Mouse (Mus musculus): ENCODE results near the gene Sde2.

GRCm38 (mm10) chr1:180904039-180904814 is 53.3 kb downstream of the Sde2 start, which contains the start of gene Pycr2:
- TF ChIP-seq POLR2A (IDR thresholded peaks at IDR 0.05; ENCODE audit: borderline replicate concordance, extremely low read depth, low read depth, low read length) (peak; percentile 86), CTCF (IDR thresholded peaks at IDR 0.05; ENCODE audit: insufficient read depth, low read length) (no peak)
